Mouse (Mus musculus): ENCODE results near the gene Olfr1128. TPM values are rescaled to one million over a fixed set of nuclear protein-coding genes. Genes with fewer than 3 reads are reported as not detected.
"Not testable (repeated sequence)": the region's sequence is repeated elsewhere in the genome, so short reads cannot be mapped to it uniquely, and the experiment has no call there.

Gene Olfr1128
- not detected in 2 replicates for polyA plus RNA-seq (2014; fragmentation: Nextera tagmentation; extraction: Ambion mirVana)

GRCm38 (mm10) chr2:87545442-87545841 is at the start of gene Olfr1128:
TSS of gene Olfr1128 (minus strand) at chr2:87545542.
- no peaks in the 10 kb centered on the region for H3K36me3 ChIP-seq (ENCODE audit: control insufficient read depth, insufficient read depth, low read length)
- 94% methylated on average over 1 of the region's 1 CpGs for WGBS
- ATAC-seq (ENCODE audit: insufficient number of reproducible peaks, low FRiP score, low TSS enrichment, low read depth) = no peak
- H3K9me3 ChIP-seq (ENCODE audit: control insufficient read depth, low read length) = no peaks in the 10 kb centered on the region
- no peak within 1 kb of the TSS for H3K4me3 ChIP-seq (ENCODE audit: low read depth, low read length)
- H3K27ac ChIP-seq (replicated peaks; ENCODE audit: low read depth, low read length) = no peak within 1 kb of the TSS
- H3K4me1 ChIP-seq (ENCODE audit: control insufficient read depth, insufficient read depth, low read length) = no peaks in the 10 kb centered on the region
- H3K27me3 ChIP-seq (ENCODE audit: control insufficient read depth, insufficient read depth, low read length) = no peaks in the 10 kb centered on the region
- H3K9ac ChIP-seq (ENCODE audit: low read length) = no peak within 1 kb of the TSS
- no peak for DNase-seq (ENCODE audit: low spot score)
- no peak within 1 kb of the TSS for H3K4me2 ChIP-seq (ENCODE audit: low read depth, severe bottlenecking)

GRCm38 (mm10) chr2:87573602-87574001 is 28.3 kb upstream of the Olfr1128 start, which contains the start of gene Olfr1129:
TSS of gene Olfr1129 (plus strand) at chr2:87573902.
- not testable (repeated sequence) for H3K27ac ChIP-seq (replicated peaks; ENCODE audit: low read depth, low read length); H3K9me3 ChIP-seq (ENCODE audit: control insufficient read depth, low read length); ATAC-seq (ENCODE audit: insufficient number of reproducible peaks, low FRiP score, low TSS enrichment, low read depth); DNase-seq (ENCODE audit: low spot score); H3K9ac ChIP-seq (ENCODE audit: low read length); H3K27me3 ChIP-seq (ENCODE audit: control insufficient read depth, insufficient read depth, low read length); H3K4me3 ChIP-seq (ENCODE audit: low read depth, low read length); H3K4me2 ChIP-seq (ENCODE audit: low read depth, severe bottlenecking); H3K36me3 ChIP-seq (ENCODE audit: control insufficient read depth, insufficient read depth, low read length); H3K4me1 ChIP-seq (ENCODE audit: control insufficient read depth, insufficient read depth, low read length)
- 79% methylated on average over 1 of the region's 1 CpGs for WGBS

GRCm38 (mm10) chr2:87534826-87535225 is 10.5 kb downstream of the Olfr1128 start:
- Histone ChIP-seq H3K27ac (replicated peaks; ENCODE audit: low read depth, low read length) (no peak overlapping the region), H3K4me2 (ENCODE audit: low read depth, severe bottlenecking) (no peak overlapping the region), H3K9ac (ENCODE audit: low read length) (no peak overlapping the region), H3K4me1 (ENCODE audit: control insufficient read depth, insufficient read depth, low read length) (no peaks in the 10 kb centered on the region), H3K27me3 (ENCODE audit: control insufficient read depth, insufficient read depth, low read length) (no peaks in the 10 kb centered on the region), H3K4me3 (ENCODE audit: low read depth, low read length) (no peak overlapping the region), H3K36me3 (ENCODE audit: control insufficient read depth, insufficient read depth, low read length) (no peaks in the 10 kb centered on the region), H3K9me3 (ENCODE audit: control insufficient read depth, low read length) (no peaks in the 10 kb centered on the region)
- WGBS = 74% methylated on average over 2 of the region's 2 CpGs
- DNase-seq (ENCODE audit: low spot score) (no peak), ATAC-seq (ENCODE audit: insufficient number of reproducible peaks, low FRiP score, low TSS enrichment, low read depth) (no peak)

- Histone ChIP-seq H3K27ac (replicated peaks; ENCODE audit: low read depth, low read length) (no peak within 1 kb of the TSS), H3K36me3 (ENCODE audit: control insufficient read depth, insufficient read depth, low read length) (no peaks in the 10 kb centered on the region), H3K9ac (ENCODE audit: low read length) (no peak within 1 kb of the TSS), H3K9me3 (ENCODE audit: control insufficient read depth, low read length) (no peaks in the 10 kb centered on the region), H3K4me1 (ENCODE audit: control insufficient read depth, insufficient read depth, low read length) (no peaks in the 10 kb centered on the region), H3K27me3 (ENCODE audit: control insufficient read depth, insufficient read depth, low read length) (no peaks in the 10 kb centered on the region), H3K4me2 (ENCODE audit: low read depth, severe bottlenecking) (no peak within 1 kb of the TSS), H3K4me3 (ENCODE audit: low read depth, low read length) (no peak within 1 kb of the TSS)
- no peak for DNase-seq (ENCODE audit: low spot score)
- ATAC-seq (ENCODE audit: insufficient number of reproducible peaks, low FRiP score, low TSS enrichment, low read depth) = no peak
These were observed 13.8 kb downstream of the Olfr1128 start, which contains the start of gene Olfr153 for GRCm38 (mm10) chr2:87531496-87531895. TSS of gene Olfr153 (plus strand) at chr2:87531796.

- WGBS = 33% methylated on average over 38 of the region's 39 CpGs
- not testable (repeated sequence) for H3K4me3 ChIP-seq (ENCODE audit: low read depth, low read length); H3K36me3 ChIP-seq (ENCODE audit: control insufficient read depth, insufficient read depth, low read length); ATAC-seq (ENCODE audit: insufficient number of reproducible peaks, low FRiP score, low TSS enrichment, low read depth); H3K9ac ChIP-seq (ENCODE audit: low read length); H3K4me1 ChIP-seq (ENCODE audit: control insufficient read depth, insufficient read depth, low read length); H3K27me3 ChIP-seq (ENCODE audit: control insufficient read depth, insufficient read depth, low read length); H3K9me3 ChIP-seq (ENCODE audit: control insufficient read depth, low read length); H3K27ac ChIP-seq (replicated peaks; ENCODE audit: low read depth, low read length); DNase-seq (ENCODE audit: low spot score)
- H3K4me2 ChIP-seq (ENCODE audit: low read depth, severe bottlenecking) = 0 out of 2 replicates have a peak overlapping the region, but pooled peaks have one; percentile 15
These were observed 19.3 kb downstream of the Olfr1128 start for GRCm38 (mm10) chr2:87525899-87526616.

GRCm38 (mm10) chr2:87520651-87521050 is 24.7 kb downstream of the Olfr1128 start:
- no peaks in the 10 kb centered on the region for H3K9me3 ChIP-seq (ENCODE audit: control insufficient read depth, low read length)
- DNase-seq (ENCODE audit: low spot score) = no peak
- H3K36me3 ChIP-seq (ENCODE audit: control insufficient read depth, insufficient read depth, low read length) = no peaks in the 10 kb centered on the region
- no peaks in the 10 kb centered on the region for H3K4me1 ChIP-seq (ENCODE audit: control insufficient read depth, insufficient read depth, low read length)
- H3K27ac ChIP-seq (replicated peaks; ENCODE audit: low read depth, low read length) = no peak overlapping the region
- ATAC-seq (ENCODE audit: insufficient number of reproducible peaks, low FRiP score, low TSS enrichment, low read depth) = no peak
- no peaks in the 10 kb centered on the region for H3K27me3 ChIP-seq (ENCODE audit: control insufficient read depth, insufficient read depth, low read length)
- WGBS = 89% methylated on average over 4 of the region's 4 CpGs
- H3K4me2 ChIP-seq (ENCODE audit: low read depth, severe bottlenecking) = no peak overlapping the region
- no peak overlapping the region for H3K9ac ChIP-seq (ENCODE audit: low read length)
- no peak overlapping the region for H3K4me3 ChIP-seq (ENCODE audit: low read depth, low read length)

GRCm38 (mm10) chr2:87516581-87516980 is 28.8 kb downstream of the Olfr1128 start:
- Histone ChIP-seq H3K4me1 (ENCODE audit: control insufficient read depth, insufficient read depth, low read length) (no peaks in the 10 kb centered on the region), H3K27me3 (ENCODE audit: control insufficient read depth, insufficient read depth, low read length) (no peaks in the 10 kb centered on the region), H3K4me3 (ENCODE audit: low read depth, low read length) (no peak overlapping the region), H3K9me3 (ENCODE audit: control insufficient read depth, low read length) (no peaks in the 10 kb centered on the region), H3K4me2 (ENCODE audit: low read depth, severe bottlenecking) (no peak overlapping the region), H3K36me3 (ENCODE audit: control insufficient read depth, insufficient read depth, low read length) (no peaks in the 10 kb centered on the region), H3K9ac (ENCODE audit: low read length) (no peak overlapping the region), H3K27ac (replicated peaks; ENCODE audit: low read depth, low read length) (no peak overlapping the region)
- 84% methylated on average over 3 of the region's 3 CpGs for WGBS
- no peak for ATAC-seq (ENCODE audit: insufficient number of reproducible peaks, low FRiP score, low TSS enrichment, low read depth)
- DNase-seq (ENCODE audit: low spot score) = no peak

GRCm38 (mm10) chr2:87515457-87516060 is 29.8 kb downstream of the Olfr1128 start:
- Histone ChIP-seq H3K4me1 (ENCODE audit: control insufficient read depth, insufficient read depth, low read length) (no peaks in the 10 kb centered on the region), H3K9ac (ENCODE audit: low read length) (no peak overlapping the region), H3K4me3 (ENCODE audit: low read depth, low read length) (no peak overlapping the region), H3K9me3 (ENCODE audit: control insufficient read depth, low read length) (no peaks in the 10 kb centered on the region), H3K36me3 (ENCODE audit: control insufficient read depth, insufficient read depth, low read length) (no peaks in the 10 kb centered on the region), H3K27ac (replicated peaks; ENCODE audit: low read depth, low read length) (no peak overlapping the region), H3K4me2 (ENCODE audit: low read depth, severe bottlenecking) (no peak overlapping the region), H3K27me3 (ENCODE audit: control insufficient read depth, insufficient read depth, low read length) (no peaks in the 10 kb centered on the region)
- ATAC-seq (ENCODE audit: insufficient number of reproducible peaks, low FRiP score, low TSS enrichment, low read depth) (no peak), DNase-seq (ENCODE audit: low spot score) (no peak)
- WGBS = 83% methylated on average over 7 of the region's 8 CpGs

All from limb, embryonic 11.5 days (tissue).